Mouse (Mus musculus) T-helper 1 cell (primary cell): Measurements from ENCODE around the gene Gna11.

ENCODE experiments used
- in situ Hi-C: fragments of 300-600 bp; cut with MboI, MseI; formaldehyde crosslinking; loops from one replicate; pipeline ENCODE4 v1.15.1; 2025; ENCODE audit warnings: high pct_unique_total_duplicates

Gene Gna11

DNA sequence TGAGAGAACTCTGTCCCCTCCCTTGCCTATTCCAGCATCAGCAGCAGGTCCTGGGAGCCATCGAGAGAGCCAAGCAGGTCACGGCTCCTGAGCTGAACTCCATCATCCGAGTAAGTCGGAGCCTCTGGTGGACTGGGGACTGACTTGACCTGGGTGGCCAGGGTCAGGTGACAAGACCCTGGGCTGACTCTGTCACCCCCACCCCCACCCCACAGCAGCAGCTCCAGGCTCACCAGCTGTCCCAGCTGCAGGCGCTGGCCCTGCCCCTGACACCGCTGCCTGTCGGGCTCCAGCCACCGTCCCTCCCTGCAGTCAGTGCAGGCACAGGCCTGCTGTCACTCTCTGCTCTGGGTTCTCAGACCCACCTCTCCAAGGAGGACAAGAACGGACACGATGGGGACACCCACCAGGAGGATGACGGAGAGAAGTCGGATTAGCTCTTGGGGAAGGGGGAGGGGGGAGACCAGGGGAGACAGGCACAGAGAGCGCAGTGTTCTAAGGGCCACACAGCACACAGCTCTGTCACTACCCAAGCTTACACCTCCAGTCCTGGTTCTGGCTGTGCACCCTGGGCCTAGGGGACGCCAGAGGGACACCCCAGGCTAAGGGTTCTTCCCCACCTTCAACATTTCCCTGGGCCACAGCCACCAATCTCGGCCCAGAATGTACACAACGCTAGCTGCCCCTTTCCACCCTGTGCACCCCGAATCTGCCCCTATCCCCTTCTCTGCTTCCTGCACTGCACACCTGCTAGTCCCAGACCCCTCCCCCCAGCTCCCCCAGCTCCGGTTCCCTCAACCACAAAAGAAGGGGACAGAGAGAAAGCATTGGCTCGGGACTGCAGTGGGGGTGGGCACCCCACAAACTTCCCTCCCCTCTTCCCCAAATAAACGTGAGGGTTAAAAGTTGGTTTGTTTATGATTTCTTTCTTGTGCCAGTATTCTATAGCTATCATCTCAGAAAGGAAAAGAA is 20.6 kb upstream of the Gna11 start:
- in situ Hi-C loops = loop anchor here (5.0 kb wide), 1 partner anchor 37 kb away; the partner anchor contains the start of gene Tle6

- in situ Hi-C loops = loop anchor here (5.0 kb wide), 2 partner anchors 38 to 78 kb away; partner anchors contain the start of gene Tle6
Measured at GRCm38 (mm10) chr10:81564734-81565133, 19.7 kb upstream of the Gna11 start.

DNA sequence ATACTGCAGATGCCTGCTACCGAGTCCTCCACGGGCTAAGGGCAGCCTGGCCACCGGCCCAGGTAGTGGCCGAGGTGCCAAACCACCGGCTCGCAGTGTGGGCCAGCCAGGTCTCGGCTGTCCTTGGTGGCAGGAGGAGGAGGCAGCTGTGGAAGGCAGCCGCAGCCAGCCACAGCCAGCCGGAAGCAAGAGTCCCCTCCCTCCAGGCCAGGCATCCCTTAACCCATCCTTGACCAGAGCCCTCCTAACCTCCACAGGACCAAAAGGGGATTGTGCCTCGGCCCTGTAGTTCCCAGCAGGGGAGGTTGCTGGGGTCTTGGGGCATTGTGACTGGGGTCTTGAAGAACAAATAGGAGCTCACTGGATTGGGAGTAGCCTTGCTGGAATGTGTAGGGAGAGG is 19.2 kb upstream of the Gna11 start:
- in situ Hi-C loops = loop anchor here (5.0 kb wide), 1 partner anchor 78 kb away; no protein-coding TSS in a partner anchor

DNA sequence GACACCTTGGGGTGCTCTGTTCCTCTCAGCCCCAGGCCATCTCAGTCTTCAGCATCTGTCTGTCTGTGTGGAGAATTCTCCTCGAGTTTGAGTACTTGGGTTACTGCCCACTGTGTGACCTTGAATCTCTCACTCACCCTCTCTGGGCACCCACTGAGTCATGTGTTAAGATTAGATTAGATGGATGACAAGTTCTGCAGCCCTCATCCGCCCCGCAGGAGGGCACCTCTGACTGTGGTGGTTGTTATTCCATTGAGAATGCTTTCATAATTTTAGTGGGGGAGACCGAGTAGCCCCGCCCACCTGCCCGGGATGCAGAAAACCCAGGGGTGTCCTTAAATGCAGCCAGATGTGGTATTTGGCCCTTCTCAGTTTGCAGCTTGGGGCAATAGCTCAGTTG is 18.5 kb upstream of the Gna11 start:
- in situ Hi-C loops = loop anchor here (5.0 kb wide), 1 partner anchor 79 kb away; no protein-coding TSS in a partner anchor

DNA sequence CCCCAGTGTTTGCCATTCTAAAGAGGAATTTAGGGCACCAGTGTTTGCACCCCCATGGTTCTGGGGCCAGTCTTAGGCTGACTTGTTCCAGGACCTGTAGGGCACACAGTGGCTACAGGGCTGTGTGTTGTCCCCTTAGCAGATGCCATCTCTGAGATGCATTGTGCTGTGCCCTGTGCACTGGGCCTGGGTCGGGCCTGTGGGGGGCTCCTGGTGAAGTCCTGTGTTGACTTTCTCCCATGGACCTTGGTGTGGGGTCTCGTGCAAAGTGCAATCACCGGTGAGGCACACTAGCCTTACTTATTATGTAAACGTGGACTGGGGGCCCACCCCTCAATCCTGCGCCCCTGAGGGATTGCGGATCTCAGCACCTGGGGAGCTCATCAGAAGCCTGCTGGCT is 17.4 kb upstream of the Gna11 start:
- in situ Hi-C loops = loop anchor here (5.0 kb wide), 1 partner anchor 80 kb away; no protein-coding TSS in a partner anchor

DNA sequence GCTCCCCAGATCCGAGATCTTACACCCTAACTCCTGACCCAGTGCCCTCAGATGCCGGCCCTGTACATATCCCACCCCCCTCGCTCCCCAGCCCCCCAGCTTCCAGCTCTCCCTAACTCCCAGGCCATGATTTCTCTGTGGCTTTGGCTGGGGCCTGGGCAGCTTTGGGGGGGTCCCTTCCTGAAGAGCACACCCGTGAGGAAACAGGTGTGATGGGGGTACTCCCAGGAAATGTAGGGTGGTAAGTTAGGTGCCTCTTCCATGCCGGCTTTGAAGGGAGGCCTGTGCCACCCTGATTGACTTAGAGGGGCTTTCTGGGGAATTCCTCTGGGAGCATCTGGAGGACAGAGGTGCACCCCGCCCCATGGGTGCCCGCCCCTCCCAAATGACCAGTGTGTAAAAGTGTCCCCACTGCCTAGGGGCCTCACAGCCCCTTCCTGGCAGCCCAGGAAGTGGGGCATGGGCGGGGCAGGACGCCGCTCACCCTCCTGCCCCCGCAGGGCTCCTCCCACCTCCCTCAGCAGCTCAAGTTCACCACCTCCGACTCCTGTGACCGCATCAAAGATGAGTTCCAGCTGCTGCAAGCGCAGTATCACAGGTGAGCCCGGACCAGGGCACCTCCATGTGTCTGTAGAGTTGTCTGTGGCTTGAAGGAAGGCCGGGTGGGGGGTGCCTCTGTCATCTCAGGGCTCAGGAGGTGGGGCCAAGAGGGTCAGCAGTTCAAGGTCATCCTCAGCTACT is 15.9 kb upstream of the Gna11 start:
- in situ Hi-C loops = loop anchor here (5.0 kb wide), 1 partner anchor 81 kb away; no protein-coding TSS in a partner anchor

- in situ Hi-C loops = loop anchor here (5.0 kb wide), 1 partner anchor 82 kb away; no protein-coding TSS in a partner anchor
Measured at GRCm38 (mm10) chr10:81559627-81560539, 14.9 kb upstream of the Gna11 start.

- in situ Hi-C loops = no loop called here
Measured at GRCm38 (mm10) chr10:81559163-81559626, 14.2 kb upstream of the Gna11 start, which contains the start of gene Aes. TSS of gene Aes (plus strand) at chr10:81559488.

- in situ Hi-C loops = no loop called here
Measured at GRCm38 (mm10) chr10:81557491-81557890, 12.5 kb upstream of the Gna11 start.

DNA sequence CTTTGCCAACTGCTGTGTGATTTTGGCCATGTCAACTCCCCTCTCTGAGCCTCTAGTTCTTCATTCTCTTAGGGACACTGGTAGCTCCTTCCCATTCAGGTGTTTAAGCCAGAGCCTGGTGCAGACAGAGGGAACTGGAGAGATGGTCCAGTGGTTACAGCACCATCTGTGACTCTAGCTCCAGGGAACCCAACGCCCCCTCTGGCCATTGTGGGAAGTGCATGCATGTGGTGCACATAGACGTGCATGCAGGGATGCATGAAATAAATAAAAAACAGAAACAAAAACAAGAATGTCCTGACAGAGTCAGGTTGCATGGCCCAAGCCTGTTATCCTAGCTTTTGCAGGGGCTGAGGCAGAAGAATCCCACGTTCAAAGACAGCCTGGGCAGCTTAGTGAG is 11.3 kb upstream of the Gna11 start:
- in situ Hi-C loops = no loop called here

DNA sequence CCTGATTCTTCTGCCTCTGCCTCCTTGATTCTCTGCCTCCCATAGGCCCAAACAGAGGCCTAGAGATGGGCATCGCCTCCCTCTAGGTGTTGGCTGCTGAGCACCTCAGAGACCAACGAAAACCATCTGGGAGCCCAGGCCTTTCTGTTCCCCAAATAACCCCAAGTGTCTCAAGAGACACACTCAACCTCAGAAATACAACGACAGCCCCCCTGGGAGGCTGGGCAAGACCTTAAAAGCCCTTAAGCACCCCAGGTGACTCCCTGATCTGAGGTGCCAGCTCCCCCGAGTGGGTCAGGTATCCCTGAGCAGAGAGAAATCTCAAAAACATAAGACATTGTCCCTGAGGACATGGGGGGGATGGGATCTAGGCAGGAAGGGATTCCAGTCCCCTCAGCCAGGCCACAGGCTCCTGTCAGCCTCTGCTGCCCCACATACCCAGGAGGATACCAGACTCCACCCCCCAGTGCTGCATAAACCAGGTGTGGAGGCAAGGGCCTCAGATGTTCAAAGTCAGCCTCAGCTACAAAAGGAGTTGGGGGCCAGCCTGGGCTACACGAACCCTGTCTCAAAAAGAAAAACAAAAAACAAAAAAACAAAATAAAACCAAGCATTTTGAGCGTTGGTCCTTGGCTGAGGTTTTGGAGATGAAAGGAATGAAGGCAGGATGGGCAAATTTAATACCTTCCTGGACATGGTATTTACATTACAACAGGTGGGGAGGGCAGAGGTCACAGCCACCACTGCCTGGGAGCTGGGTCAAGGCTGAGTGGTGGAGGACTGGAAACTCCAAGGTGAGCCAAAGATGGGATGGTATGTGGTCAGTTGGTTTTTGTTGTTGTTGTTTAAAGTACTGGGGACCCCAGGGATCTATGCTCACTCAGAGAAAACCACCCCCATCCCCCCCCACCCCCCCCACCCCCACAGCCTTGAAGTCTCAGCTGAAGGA is 9.1 kb upstream of the Gna11 start:
- in situ Hi-C loops = no loop called here

DNA sequence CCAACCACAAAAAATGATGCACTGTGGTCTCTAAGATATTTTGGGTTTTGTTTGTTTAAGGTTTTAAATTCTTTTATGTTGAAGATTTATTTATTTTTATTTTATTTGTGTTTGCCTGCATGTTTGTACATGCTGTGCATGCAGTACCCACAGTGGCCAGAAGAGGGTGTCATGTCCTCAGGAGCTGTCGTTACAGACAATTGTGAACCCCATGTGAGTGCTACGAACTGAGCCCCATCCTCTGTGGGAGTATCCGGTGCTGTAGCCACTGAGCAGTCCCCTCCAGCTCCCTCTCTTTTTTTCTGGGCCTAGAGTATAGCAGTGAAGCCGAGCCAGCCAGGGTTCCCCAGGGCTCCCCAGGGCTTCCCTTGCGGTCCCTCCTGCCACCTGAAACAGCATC is 8.2 kb upstream of the Gna11 start:
- in situ Hi-C loops = no loop called here

DNA sequence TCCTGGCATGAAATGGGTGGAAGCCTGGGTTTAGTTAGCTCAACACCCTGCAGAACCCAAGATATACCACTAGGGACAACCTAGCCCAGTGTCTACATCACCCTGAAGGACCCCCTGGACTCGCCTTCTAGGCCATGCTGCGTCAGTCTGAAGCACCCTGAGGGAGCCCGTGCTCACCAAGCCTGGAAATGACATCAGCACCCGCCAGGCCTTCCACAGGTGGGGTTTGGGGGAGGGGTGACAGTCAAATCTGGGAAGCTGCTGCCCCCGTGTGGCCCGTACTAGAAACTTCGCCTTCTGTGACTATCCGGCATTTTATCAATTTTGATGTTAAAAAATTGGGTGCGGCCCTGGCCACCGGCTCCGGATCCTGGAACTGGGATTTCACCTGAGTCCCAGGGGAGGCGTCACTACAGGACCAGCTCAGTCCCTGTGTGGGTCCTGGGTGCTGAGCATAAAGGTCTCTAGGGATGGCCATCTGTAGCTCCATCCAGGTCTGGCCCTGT is 6.7 kb upstream of the Gna11 start:
- in situ Hi-C loops = no loop called here

GRCm38 (mm10) chr10:81550257-81550656 is 5.3 kb upstream of the Gna11 start:
- in situ Hi-C loops = no loop called here

- in situ Hi-C loops = no loop called here
Measured at GRCm38 (mm10) chr10:81548944-81549343, 4.0 kb upstream of the Gna11 start.

- in situ Hi-C loops = no loop called here
Measured at GRCm38 (mm10) chr10:81546788-81547571, 2.0 kb upstream of the Gna11 start.

DNA sequence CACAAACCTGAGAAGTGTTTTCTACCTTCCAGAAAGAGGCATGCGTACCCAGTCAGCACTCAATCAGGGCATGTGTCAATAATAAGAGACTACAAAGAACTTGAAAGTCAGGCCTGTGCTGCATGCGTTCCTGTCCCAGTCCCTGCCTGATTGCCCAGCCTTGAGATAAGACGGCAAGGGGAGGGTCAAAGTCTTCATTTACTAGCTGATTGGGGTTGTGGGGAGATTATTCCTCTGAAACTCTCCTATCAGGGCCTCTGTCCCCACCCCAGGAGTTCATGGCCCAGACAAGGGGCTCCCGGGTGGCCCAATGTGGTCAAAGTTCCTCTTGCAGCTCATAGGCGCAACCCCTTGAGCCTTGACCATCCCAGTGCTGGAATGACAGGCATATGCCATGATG is 1.3 kb upstream of the Gna11 start:
- in situ Hi-C loops = no loop called here

DNA sequence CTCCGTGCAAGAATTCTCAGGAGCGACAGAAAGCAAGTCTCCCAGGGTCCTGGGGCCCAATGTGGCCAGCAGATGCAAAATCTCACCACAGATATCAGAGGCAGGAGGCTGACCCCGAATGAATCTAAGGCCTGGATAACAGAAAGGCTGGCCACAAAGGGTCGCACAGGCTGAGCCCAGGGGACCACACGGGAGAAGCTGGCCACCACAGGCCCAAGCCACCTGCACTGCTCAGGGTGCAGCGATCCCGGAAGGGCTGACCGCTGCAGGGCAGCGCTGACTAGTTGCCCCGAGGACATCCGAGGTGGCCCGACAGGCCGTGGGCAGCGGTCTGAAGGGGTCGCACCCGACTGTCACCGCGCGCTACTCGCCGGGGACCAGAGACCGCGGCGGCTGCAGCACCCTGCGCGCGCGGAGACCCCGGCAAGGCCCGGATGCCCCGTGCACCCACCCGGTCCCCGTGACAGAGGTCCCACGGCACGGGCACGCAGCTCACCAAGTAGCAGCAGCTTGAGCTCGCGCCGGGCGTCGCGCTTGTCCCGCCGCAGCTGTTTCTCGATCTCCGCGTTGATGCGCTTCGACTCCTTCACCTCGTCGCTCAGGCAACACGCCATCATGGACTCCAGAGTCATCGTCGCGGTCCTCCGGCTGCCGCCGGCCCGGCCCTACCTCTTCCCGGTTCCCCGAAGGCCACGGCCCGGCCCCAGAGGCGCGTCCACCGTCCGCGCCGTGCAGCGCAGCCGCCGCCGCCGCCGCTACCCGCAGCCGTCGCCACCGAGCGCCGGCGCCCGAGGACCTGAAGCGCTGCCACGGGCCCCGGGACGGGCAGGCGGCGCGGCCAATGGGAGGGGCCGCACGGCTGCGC is 462 bp downstream of the Gna11 start:
- in situ Hi-C loops = no loop called here
